Mouse (Mus musculus) embryonic fibroblast, embryonic 13.5 days (primary cell): Measurements from ENCODE around the gene Kif16b. TPM values are rescaled to one million over a fixed set of nuclear protein-coding genes. Genes with fewer than 3 reads are reported as not detected.

Experiments used
- H3K27ac ChIP-seq: 2 replicates; pipeline ENCODE4 v1.5.1; 2012; ENCODE audit warnings: low read length, control low read depth, inconsistent platforms; ENCODE audit not compliant: insufficient read depth
- H3K4me1 ChIP-seq: 2 replicates; pipeline ENCODE4 v1.6.1; 2011; ENCODE audit warnings: low read length; ENCODE audit not compliant: control insufficient read depth, insufficient read depth
- H3K4me3 ChIP-seq: 2 replicates; pipeline ENCODE4 v1.5.1; 2011; ENCODE audit warnings: mild to moderate bottlenecking, control low read depth, low read length; ENCODE audit not compliant: insufficient read depth
- CTCF ChIP-seq: IDR thresholded peaks from 2 replicates; pipeline ENCODE4 v1.5.1; 2011; ENCODE audit warnings: mild to moderate bottlenecking, control low read depth, low read length, moderate library complexity, borderline replicate concordance; ENCODE audit not compliant: insufficient read depth
- POLR2A ChIP-seq: IDR thresholded peaks from 2 replicates; pipeline ENCODE4 v1.6.1; 2011; ENCODE audit warnings: low read depth, mild to moderate bottlenecking, control low read depth, low read length, moderate library complexity
- polyA plus RNA-seq: library from polyadenylated mRNA; stranded (reverse); fragments of >200 nt; gene quantifications from 2 replicates; pipeline ENCODE4 v1.2.4, GENCODE M21; 2011; ENCODE audit warnings: low read depth; ENCODE audit not compliant: missing spikeins, insufficient read length

Kif16b gene
- polyA plus RNA-seq, 1 experiment = 13.7 TPM

- Histone ChIP-seq H3K4me3 (no peak overlapping the region), H3K4me1 (no peaks in the 10 kb centered on the region), H3K27ac (no peak overlapping the region)
- TF ChIP-seq CTCF = no peak
- no peak for TF ChIP-seq POLR2A
Observed at GRCm38 (mm10) chr2:142738488-142738887, 162.8 kb downstream of the Kif16b start.

DNA sequence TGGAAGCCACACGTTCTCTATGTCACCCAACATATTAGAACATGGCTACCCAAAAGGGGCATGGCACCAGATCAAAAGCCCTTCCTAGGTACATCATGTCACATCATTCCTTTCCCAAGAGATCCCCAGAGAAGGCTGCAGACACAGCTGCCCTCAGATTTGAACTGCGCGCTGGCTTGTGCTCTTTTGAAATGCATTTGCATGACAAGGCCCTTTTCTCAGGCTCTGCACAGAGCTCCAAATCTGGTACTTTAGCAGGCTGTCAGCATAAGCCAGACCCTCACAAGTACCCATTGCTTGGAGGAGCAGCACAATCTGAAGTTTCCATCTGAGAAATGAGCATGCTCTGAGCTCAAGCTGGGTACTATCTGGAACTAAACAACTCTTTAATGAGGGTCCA, 165.6 kb downstream of the Kif16b start:
- Histone ChIP-seq H3K4me1 (no peaks in the 10 kb centered on the region), H3K4me3 (no peak overlapping the region), H3K27ac (no peak overlapping the region)
- TF ChIP-seq POLR2A = no peak
- no peak for TF ChIP-seq CTCF

DNA sequence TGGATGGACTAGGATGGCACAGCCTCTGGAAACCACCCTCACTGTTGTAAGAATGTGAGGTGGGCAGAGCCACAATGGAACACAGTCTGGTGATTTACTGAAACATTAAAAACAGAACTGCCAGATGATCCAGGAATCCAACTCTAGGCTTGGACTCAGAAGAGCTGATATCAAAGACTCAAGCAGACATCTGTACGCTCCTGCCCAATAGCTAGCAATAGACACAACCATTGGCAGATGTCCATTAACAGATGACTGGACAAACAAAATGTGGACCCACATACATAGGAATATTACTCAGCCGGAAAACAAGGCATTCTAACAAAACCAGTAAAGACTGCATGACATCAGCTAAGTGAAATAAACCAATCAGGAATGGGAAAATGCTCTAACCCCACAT, 167.3 kb downstream of the Kif16b start:
- H3K4me1 ChIP-seq = no peaks in the 10 kb centered on the region
- H3K27ac ChIP-seq = no peak overlapping the region
- no peak overlapping the region for H3K4me3 ChIP-seq
- TF ChIP-seq CTCF (no peak), POLR2A (no peak)

- Histone ChIP-seq H3K27ac (peak overlapping the region; percentile 41; the same call in 1 of the 2 replicates), H3K4me1 (no peaks in the 10 kb centered on the region), H3K4me3 (no peak overlapping the region)
- TF ChIP-seq POLR2A (no peak), CTCF (no peak)
Observed at GRCm38 (mm10) chr2:142732370-142732769, 169.0 kb downstream of the Kif16b start.

DNA sequence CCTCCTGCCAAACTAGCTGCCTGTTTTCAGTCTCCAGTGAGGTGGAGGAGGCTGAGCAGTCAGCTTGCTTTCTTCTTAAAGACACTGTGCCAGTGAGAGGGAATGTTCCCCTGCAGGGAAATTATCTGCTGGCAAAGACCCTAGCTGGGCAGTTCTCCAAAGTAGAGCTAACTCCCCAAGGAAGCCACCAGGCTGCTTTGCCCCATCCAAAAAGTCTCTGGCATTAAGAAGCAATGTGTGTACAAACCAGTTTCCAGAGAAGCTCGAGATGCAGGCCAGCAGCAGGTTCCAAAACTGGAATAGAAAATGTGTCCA, 169.6 kb downstream of the Kif16b start:
- Histone ChIP-seq H3K4me1 (no peaks in the 10 kb centered on the region), H3K4me3 (no peak overlapping the region), H3K27ac (no peak overlapping the region)
- TF ChIP-seq POLR2A = no peak
- no peak for TF ChIP-seq CTCF

- Histone ChIP-seq H3K4me3 (no peak overlapping the region), H3K27ac (no peak overlapping the region), H3K4me1 (no peaks in the 10 kb centered on the region)
- TF ChIP-seq CTCF = no peak
Observed at GRCm38 (mm10) chr2:142731016-142731777, 170.1 kb downstream of the Kif16b start.

- Histone ChIP-seq H3K27ac (no peak overlapping the region), H3K4me1 (no peaks in the 10 kb centered on the region), H3K4me3 (no peak overlapping the region)
- no peak for TF ChIP-seq CTCF
- TF ChIP-seq POLR2A = no peak
Observed at GRCm38 (mm10) chr2:142724215-142725001, 176.9 kb downstream of the Kif16b start.

- H3K4me1 ChIP-seq = no peaks in the 10 kb centered on the region
- TF ChIP-seq POLR2A = no peak
- no peak for TF ChIP-seq CTCF
- no peak overlapping the region for H3K4me3 ChIP-seq
- H3K27ac ChIP-seq = no peak overlapping the region
Observed at GRCm38 (mm10) chr2:142720174-142720573, 181.2 kb downstream of the Kif16b start.

- TF ChIP-seq CTCF (no peak), POLR2A (no peak)
- no peak overlapping the region for H3K27ac ChIP-seq
- H3K4me3 ChIP-seq = no peak overlapping the region
- H3K4me1 ChIP-seq = no peaks in the 10 kb centered on the region
Observed at GRCm38 (mm10) chr2:142718998-142719397, 182.3 kb downstream of the Kif16b start.

DNA sequence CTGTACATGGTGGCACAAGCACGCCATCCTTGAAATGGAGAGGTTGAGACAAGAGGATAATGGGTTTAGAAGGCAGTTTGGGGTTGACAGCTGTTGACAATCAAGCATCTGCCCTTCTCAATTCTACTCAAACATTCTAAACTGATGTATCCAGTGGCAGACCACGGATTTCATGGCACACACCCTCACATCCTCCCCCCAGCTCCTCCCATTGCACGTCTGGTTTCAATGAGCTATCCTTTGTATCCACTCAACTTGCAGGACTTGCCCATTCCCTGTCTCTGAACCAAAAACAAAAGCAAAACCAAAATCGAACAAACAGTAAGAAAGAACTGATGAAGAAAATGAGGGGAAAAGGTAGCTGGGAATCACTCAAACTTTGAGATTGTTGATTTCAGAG, 183.7 kb downstream of the Kif16b start:
- Histone ChIP-seq H3K4me1 (no peaks in the 10 kb centered on the region), H3K4me3 (no peak overlapping the region), H3K27ac (no peak overlapping the region)
- no peak for TF ChIP-seq POLR2A
- TF ChIP-seq CTCF = no peak

DNA sequence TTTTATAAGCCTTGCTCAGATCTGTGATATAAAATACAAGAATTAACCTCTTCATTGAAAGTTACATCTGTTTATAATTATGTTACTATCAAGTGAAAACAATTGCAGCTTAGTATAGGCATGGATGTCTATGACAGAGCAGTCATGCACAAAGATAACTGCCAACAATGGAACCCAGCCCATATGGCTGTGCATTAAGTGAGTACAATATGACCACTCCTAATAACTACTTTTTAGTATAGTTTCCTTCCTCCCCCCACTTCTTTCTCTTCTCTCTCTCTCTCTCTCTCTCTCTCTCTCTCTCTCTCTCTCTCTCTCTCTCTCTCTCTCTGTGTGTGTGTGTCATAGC, 185.4 kb downstream of the Kif16b start:
- TF ChIP-seq POLR2A (no peak), CTCF (no peak)
- Histone ChIP-seq H3K4me3 (no peak overlapping the region), H3K4me1 (no peaks in the 10 kb centered on the region), H3K27ac (no peak overlapping the region)
